Mouse (Mus musculus) midbrain, embryonic 13.5 days (tissue): Measurements from ENCODE around the gene Fcnb. TPM values are rescaled to one million over a fixed set of nuclear protein-coding genes. Genes with fewer than 3 reads are reported as not detected.

ENCODE experiments used
- ATAC-seq: fragments of 200-750 bp; cut with Nextera tagmentation; 2 replicates; pipeline ENCODE4 v1.8.0; 2017; ENCODE audit warnings: mild to moderate bottlenecking, moderate TSS enrichment, moderate library complexity
- H3K27ac ChIP-seq: fragments of 300-500 bp; sonication (generic); 2 replicates; pipeline ENCODE4 v1.5.1; 2015; ENCODE audit warnings: inconsistent platforms, mild to moderate bottlenecking, moderate library complexity
- H3K27me3 ChIP-seq: fragments of 300-500 bp; sonication (generic); 2 replicates; pipeline ENCODE4 v1.6.1; 2015; ENCODE audit warnings: mild to moderate bottlenecking, inconsistent platforms
- H3K36me3 ChIP-seq: fragments of 300-500 bp; sonication (generic); 2 replicates; pipeline ENCODE4 v1.6.1; 2015; ENCODE audit warnings: mild to moderate bottlenecking, inconsistent platforms
- H3K4me1 ChIP-seq: fragments of 300-500 bp; sonication (generic); replicated peaks from 2 replicates; pipeline ENCODE4 v1.6.1; 2015; ENCODE audit warnings: inconsistent platforms
- H3K4me2 ChIP-seq: fragments of 300-500 bp; sonication (generic); replicated peaks from 2 replicates; pipeline ENCODE4 v1.6.1; 2015; ENCODE audit warnings: moderate library complexity, mild to moderate bottlenecking, inconsistent platforms
- H3K4me3 ChIP-seq: fragments of 300-500 bp; sonication (generic); replicated peaks from 2 replicates; pipeline ENCODE4 v1.5.1; 2015; ENCODE audit warnings: mild to moderate bottlenecking, inconsistent platforms
- H3K9ac ChIP-seq: fragments of 300-500 bp; sonication (generic); replicated peaks from 2 replicates; pipeline ENCODE4 v1.6.1; 2015; ENCODE audit warnings: mild to moderate bottlenecking, inconsistent platforms
- H3K9me3 ChIP-seq: fragments of 300-500 bp; sonication (generic); 2 replicates; pipeline ENCODE4 v1.6.1; 2016; ENCODE audit warnings: mild to moderate bottlenecking, inconsistent platforms
- WGBS: fragments of 180-500 bp; shearing (Covaris S2); methylation state at CpG from one replicate; pipeline ENCODE4 v1.1.7; 2015; 5-methylcytosine and 5-hydroxymethylcytosine counted together
- polyA plus RNA-seq: library from polyadenylated mRNA; unstranded; fragments of >200 nt; fragmentation: Nextera tagmentation; extraction: Ambion mirVana; gene quantifications from 2 replicates; pipeline ENCODE4 v1.2.1, GENCODE M21; 2015

Fcnb gene
- polyA plus RNA-seq, 1 experiment from 2014 or later, result not detected

GRCm38 (mm10) chr2:28039647-28040325, 44.9 kb downstream of the Fcnb start:
- Histone ChIP-seq H3K4me2 (no peak overlapping the region), H3K4me1 (no peaks in the 10 kb centered on the region), H3K27ac (no peak overlapping the region), H3K9ac (no peak overlapping the region), H3K9me3 (peaks cover 14% of the 10 kb centered on the region; the same call in 1 of the 2 replicates), H3K4me3 (no peak overlapping the region), H3K27me3 (no peaks in the 10 kb centered on the region), H3K36me3 (no peaks in the 10 kb centered on the region)
- ATAC-seq, result no peak
- 95% methylated on average over 10 of the region's 10 CpGs for WGBS

GRCm38 (mm10) chr2:28038391-28039096, 46.1 kb downstream of the Fcnb start:
- WGBS, result 84% methylated on average over 14 of the region's 14 CpGs
- ATAC-seq, result no peak
- H3K27ac ChIP-seq, result no peak overlapping the region

GRCm38 (mm10) chr2:28037505-28038390, 46.9 kb downstream of the Fcnb start:
- no peak for ATAC-seq
- Histone ChIP-seq H3K36me3 (no peaks in the 10 kb centered on the region), H3K4me1 (peaks cover 7% of the 10 kb centered on the region), H3K9ac (no peak overlapping the region), H3K4me3 (no peak overlapping the region), H3K27ac (no peak overlapping the region), H3K4me2 (no peak overlapping the region), H3K27me3 (no peaks in the 10 kb centered on the region), H3K9me3 (peaks cover 9% of the 10 kb centered on the region; the same call in 1 of the 2 replicates)
- WGBS, result 74% methylated on average over 12 of the region's 12 CpGs

More at GRCm38 (mm10) chr2:28038391-28039096, 46.1 kb downstream of the Fcnb start:
- Histone ChIP-seq H3K27me3 (no peaks in the 10 kb centered on the region), H3K36me3 (no peaks in the 10 kb centered on the region), H3K4me1 (peaks cover 7% of the 10 kb centered on the region), H3K4me2 (no peak overlapping the region), H3K9me3 (peaks cover 14% of the 10 kb centered on the region; the same call in 1 of the 2 replicates), H3K4me3 (no peak overlapping the region), H3K9ac (no peak overlapping the region)

- Histone ChIP-seq H3K27ac (no peak overlapping the region), H3K36me3 (no peaks in the 10 kb centered on the region), H3K4me2 (no peak overlapping the region), H3K4me3 (no peak overlapping the region), H3K4me1 (peaks cover 7% of the 10 kb centered on the region), H3K9me3 (no peaks in the 10 kb centered on the region), H3K27me3 (no peaks in the 10 kb centered on the region), H3K9ac (no peak overlapping the region)
- 93% methylated on average over 13 of the region's 13 CpGs for WGBS
- ATAC-seq, result no peak
Observed at GRCm38 (mm10) chr2:28036788-28037187, 47.9 kb downstream of the Fcnb start.

- Histone ChIP-seq H3K4me2 (no peak overlapping the region), H3K9ac (no peak overlapping the region), H3K4me1 (peaks cover 7% of the 10 kb centered on the region), H3K9me3 (no peaks in the 10 kb centered on the region), H3K27me3 (no peaks in the 10 kb centered on the region), H3K27ac (no peak overlapping the region), H3K4me3 (no peak overlapping the region), H3K36me3 (peaks cover 2% of the 10 kb centered on the region; the same call in 1 of the 2 replicates)
- WGBS, result 67% methylated on average over 13 of the region's 13 CpGs
- no peak for ATAC-seq
Observed at GRCm38 (mm10) chr2:28034011-28034710, 50.5 kb downstream of the Fcnb start.

- Histone ChIP-seq H3K36me3 (peaks cover 10% of the 10 kb centered on the region; the same call in 1 of the 2 replicates), H3K9me3 (no peaks in the 10 kb centered on the region), H3K27me3 (no peaks in the 10 kb centered on the region), H3K4me1 (peaks cover 7% of the 10 kb centered on the region), H3K27ac (no peak overlapping the region), H3K4me2 (no peak overlapping the region), H3K4me3 (no peak overlapping the region), H3K9ac (no peak overlapping the region)
- no peak for ATAC-seq
- 91% methylated on average over 11 of the region's 11 CpGs for WGBS
Observed at GRCm38 (mm10) chr2:28032469-28032868, 52.2 kb downstream of the Fcnb start.

- H3K27ac ChIP-seq, result no peak overlapping the region
- 82% methylated on average over 8 of the region's 9 CpGs for WGBS
Observed at GRCm38 (mm10) chr2:28031860-28032259, 52.8 kb downstream of the Fcnb start.

More at GRCm38 (mm10) chr2:28031860-28032259, 52.8 kb downstream of the Fcnb start:
- Histone ChIP-seq H3K4me2 (no peak overlapping the region), H3K27me3 (no peaks in the 10 kb centered on the region), H3K36me3 (peaks cover 10% of the 10 kb centered on the region; the same call in 1 of the 2 replicates), H3K4me1 (peaks cover 7% of the 10 kb centered on the region), H3K4me3 (no peak overlapping the region), H3K9ac (no peak overlapping the region), H3K9me3 (no peaks in the 10 kb centered on the region)
- ATAC-seq, result no peak

Other genes with a start within 250 kb of the Fcnb start
- 7.1 and 9.2 TPM in 2 replicates for gene Col5a1, start 198.5 kb downstream of the Fcnb start, polyA plus RNA-seq
- 171 and 203 TPM in 2 replicates for gene Olfm1, start 108.1 kb upstream of the Fcnb start, polyA plus RNA-seq